Mouse (Mus musculus) G1E (cell line): ENCODE data around the gene Fap.

Source experiments
- CTCF ChIP-seq: IDR thresholded peaks from 2 replicates; pipeline ENCODE4 v1.5.1; 2012; ENCODE audit warnings: low read depth, low read length, inconsistent platforms, mixed read lengths
- GATA1 ChIP-seq: IDR thresholded peaks from 2 replicates; pipeline ENCODE4 v1.6.1; 2012; ENCODE audit warnings: borderline replicate concordance, low read length, inconsistent platforms, mixed read lengths
- TAL1 ChIP-seq: conservative IDR thresholded peaks from 2 replicates; pipeline ENCODE4 v1.6.1; 2012; ENCODE audit warnings: low read depth, low read length, inconsistent platforms, mixed read lengths

DNA sequence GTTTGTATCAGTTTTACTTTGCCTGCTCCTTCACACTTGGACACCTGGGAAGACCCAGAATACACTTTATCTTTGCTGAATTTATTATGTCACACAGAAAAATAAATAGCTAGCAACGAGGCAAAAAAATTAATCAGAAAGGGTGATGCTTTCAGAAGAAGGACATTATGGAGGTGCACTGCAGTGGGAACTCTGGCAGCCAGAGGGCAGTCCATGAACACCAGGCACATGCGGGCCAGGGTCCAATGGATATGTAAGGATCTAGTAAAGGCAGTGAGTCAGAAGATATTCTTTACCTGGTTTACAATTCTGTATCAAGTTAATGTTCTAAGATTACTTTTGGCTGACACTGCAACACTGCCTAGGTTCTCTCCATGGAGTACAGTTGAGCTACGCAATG, 24.2 kb downstream of the Fap start:
- no peak for TF ChIP-seq CTCF
- TF ChIP-seq TAL1 = no peak
- TF ChIP-seq GATA1 = no peak
